Mouse (Mus musculus) testis, adult 2 months (tissue): ENCODE measurements around the gene Gpr152.

Source experiments
- CTCF ChIP-seq: fragments of 200-500 bp; IDR thresholded peaks from 2 replicates; pipeline ENCODE4 v1.5.1; 2012; ENCODE audit warnings: low read depth, mild to moderate bottlenecking, inconsistent platforms, low read length, moderate library complexity; ENCODE audit not compliant: control insufficient read depth, insufficient read depth, insufficient replicate concordance
- POLR2A ChIP-seq: fragments of 200-500 bp; IDR thresholded peaks from 2 replicates; pipeline ENCODE4 v1.6.1; 2012; ENCODE audit warnings: low read depth, mild to moderate bottlenecking, inconsistent platforms, low read length, moderate library complexity; ENCODE audit not compliant: control insufficient read depth

DNA sequence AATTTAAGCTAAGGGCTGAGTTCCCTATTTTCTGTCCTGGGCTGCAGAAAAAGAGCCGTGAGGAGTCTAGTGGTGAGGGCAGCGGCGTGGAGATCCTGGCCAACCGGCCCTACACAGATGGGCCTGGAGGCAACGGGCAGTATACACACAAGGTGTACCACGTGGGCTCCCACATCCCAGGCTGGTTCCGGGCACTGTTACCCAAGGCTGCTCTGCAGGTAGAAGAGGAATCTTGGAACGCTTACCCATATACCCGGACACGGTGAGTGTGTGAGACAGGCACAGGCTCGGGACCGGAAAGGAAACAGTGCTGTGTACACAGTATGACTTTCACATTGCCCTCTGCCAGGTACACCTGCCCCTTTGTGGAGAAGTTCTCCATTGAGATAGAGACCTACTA is 37.0 kb upstream of the Gpr152 start:
- no peak for TF ChIP-seq CTCF
- no peak for TF ChIP-seq POLR2A
